Mouse (Mus musculus) lung, postnatal 36 days (tissue): ENCODE measurements around the gene Olfr1037.
"Not testable (repeated sequence)": the region's sequence is repeated elsewhere in the genome, so short reads cannot be mapped to it uniquely, and the experiment has no call there.

Experiments used
- DNase-seq: peaks from one replicate; pipeline ENCODE4 v3.0.0; 2022; ENCODE audit warnings: mixed read lengths

Olfr1037 gene

GRCm38 (mm10) chr2:86087285-86087684 lies at the start of gene Olfr1037:
Olfr1037 (minus strand) TSS chr2:86087385.
- no peak for DNase-seq

GRCm38 (mm10) chr2:86135828-86136227 lies 48.6 kb upstream of the Olfr1037 start, which contains the start of gene Olfr1039:
Olfr1039 (minus strand) TSS chr2:86135928.
- no peak for DNase-seq

GRCm38 (mm10) chr2:86080478-86080877 lies 6.7 kb downstream of the Olfr1037 start:
- DNase-seq: not testable (repeated sequence)

GRCm38 (mm10) chr2:86073692-86074091 lies 13.5 kb downstream of the Olfr1037 start, which contains the start of gene Olfr1036:
Olfr1036 (plus strand) TSS chr2:86073992.
- DNase-seq: not testable (repeated sequence)

GRCm38 (mm10) chr2:86070189-86070588 lies 17.0 kb downstream of the Olfr1037 start:
- DNase-seq: no peak

- not testable (repeated sequence) for DNase-seq
Measured at GRCm38 (mm10) chr2:86063766-86064165, 23.4 kb downstream of the Olfr1037 start.

- DNase-seq: not testable (repeated sequence)
Measured at GRCm38 (mm10) chr2:86050777-86051176, 36.4 kb downstream of the Olfr1037 start.

GRCm38 (mm10) chr2:86045561-86045960 lies 41.6 kb downstream of the Olfr1037 start, which contains the start of gene Olfr1034:
Olfr1034 (plus strand) TSS chr2:86045861.
- DNase-seq: no peak
